Mouse (Mus musculus) neural tube, embryonic 11.5 days (tissue): ENCODE measurements around the gene Gm10491. TPM values are rescaled to one million over a fixed set of nuclear protein-coding genes. Genes with fewer than 3 reads are reported as not detected.
"Not testable (repeated sequence)": the region's sequence is repeated elsewhere in the genome, so short reads cannot be mapped to it uniquely, and the experiment has no call there.

Experiments used
- ATAC-seq: fragments of 200-750 bp; cut with Nextera tagmentation; 2 replicates; pipeline ENCODE4 v1.8.0; 2017; ENCODE audit warnings: moderate number of reproducible peaks, mild to moderate bottlenecking, moderate TSS enrichment, moderate library complexity; ENCODE audit not compliant: insufficient read depth, low FRiP score, low TSS enrichment
- DNase-seq: peaks from one replicate; pipeline ENCODE4 v3.0.0-alpha.2; 2015; ENCODE audit warnings: low spot score
- H3K27ac ChIP-seq: fragments of 300-500 bp; sonication (generic); 2 replicates; pipeline ENCODE4 v1.5.1; 2014; ENCODE audit warnings: low read depth, mild to moderate bottlenecking, low read length
- H3K27me3 ChIP-seq: fragments of 300-500 bp; sonication (generic); 2 replicates; pipeline ENCODE4 v1.6.1; 2014; ENCODE audit warnings: mild to moderate bottlenecking, low read length, mixed read lengths; ENCODE audit not compliant: control insufficient read depth, insufficient read depth
- H3K36me3 ChIP-seq: fragments of 300-500 bp; sonication (generic); 2 replicates; pipeline ENCODE4 v1.6.1; 2014; ENCODE audit warnings: mild to moderate bottlenecking, low read length, moderate library complexity, mixed read lengths; ENCODE audit not compliant: control insufficient read depth, insufficient read depth
- H3K4me1 ChIP-seq: fragments of 300-500 bp; sonication (generic); 2 replicates; pipeline ENCODE4 v1.6.1; 2014; ENCODE audit warnings: low read length, mixed read lengths; ENCODE audit not compliant: control insufficient read depth, insufficient read depth
- H3K4me2 ChIP-seq: fragments of 300-500 bp; sonication (generic); 2 replicates; pipeline ENCODE4 v1.6.1; 2014; ENCODE audit warnings: low read depth, mild to moderate bottlenecking, moderate library complexity
- H3K4me3 ChIP-seq: fragments of 300-500 bp; sonication (generic); 2 replicates; pipeline ENCODE4 v1.5.1; 2014; ENCODE audit warnings: low read depth, low read length
- H3K9ac ChIP-seq: fragments of 300-500 bp; sonication (generic); 2 replicates; pipeline ENCODE4 v1.6.1; 2014; ENCODE audit warnings: mild to moderate bottlenecking, low read length
- H3K9me3 ChIP-seq: fragments of 300-500 bp; sonication (generic); 2 replicates; pipeline ENCODE4 v1.6.1; 2016; ENCODE audit warnings: low read length; ENCODE audit not compliant: control insufficient read depth
- WGBS: fragments of 180-500 bp; shearing (Covaris S2); extraction: QIAGEN DNeasy Blood & Tissue Kit; methylation state at CpG from one replicate; pipeline ENCODE4 v1.1.7; 2014; 5-methylcytosine and 5-hydroxymethylcytosine counted together
- polyA plus RNA-seq: library from polyadenylated mRNA; unstranded; fragments of >200 nt; fragmentation: Nextera tagmentation; extraction: Ambion mirVana; gene quantifications from 2 replicates; pipeline ENCODE4 v1.2.1, GENCODE M21; 2014

The Gm10491 gene
- polyA plus RNA-seq, 1 experiment from 2014 or later = not detected

DNA sequence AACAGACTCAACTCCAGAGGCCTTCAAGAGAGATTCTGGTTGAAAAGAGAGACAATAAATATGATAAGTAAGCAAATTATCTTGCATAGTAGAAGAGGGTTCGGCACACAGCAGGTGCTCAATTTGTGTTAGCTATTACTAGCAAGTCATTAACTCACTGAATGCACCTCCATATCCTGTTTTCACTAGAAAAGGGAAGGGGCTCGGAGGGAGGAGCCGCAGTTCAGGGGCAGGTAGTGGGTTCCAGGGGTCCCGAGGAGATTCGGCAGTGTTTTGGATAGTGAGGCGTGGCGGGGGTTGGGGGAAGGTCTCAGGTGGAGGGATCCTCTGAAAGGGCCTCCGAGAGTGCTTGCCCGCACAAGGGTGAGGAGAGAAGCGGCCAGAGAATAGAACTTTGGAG is 19.5 kb upstream of the Gm10491 start:
- Histone ChIP-seq H3K9ac (no peak overlapping the region), H3K36me3 (no peaks in the 10 kb centered on the region; the same call in 1 of the 2 replicates), H3K4me1 (no peaks in the 10 kb centered on the region), H3K4me2 (no peak overlapping the region), H3K27me3 (peaks cover 44% of the 10 kb centered on the region), H3K9me3 (no peaks in the 10 kb centered on the region; the same call in 1 of the 2 replicates), H3K27ac (no peak overlapping the region), H3K4me3 (no peak overlapping the region)
- ATAC-seq = no peak
- DNase-seq = no peak
- 25% methylated on average over 10 of the region's 10 CpGs for WGBS

DNA sequence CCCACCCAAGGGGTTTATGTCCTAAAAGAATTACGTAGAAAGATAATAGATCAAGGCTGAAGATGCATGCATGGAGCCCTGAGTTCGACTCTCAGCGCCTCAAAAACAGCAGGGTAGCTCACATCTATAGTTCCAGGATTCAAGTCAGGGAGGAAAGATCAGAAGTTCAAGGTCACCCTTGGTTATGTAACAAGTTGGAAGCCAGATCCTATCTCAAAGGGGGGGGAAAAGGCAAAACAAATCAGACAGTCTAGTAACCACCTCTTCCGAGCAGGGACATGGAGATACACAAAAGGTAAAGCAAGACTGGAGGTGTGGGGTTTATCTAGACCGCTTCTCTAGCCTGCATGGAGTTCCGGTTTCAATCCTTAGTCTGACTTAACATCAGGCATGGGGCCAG is 18.6 kb upstream of the Gm10491 start:
- Histone ChIP-seq H3K4me2 (no peak overlapping the region), H3K27me3 (peaks cover 51% of the 10 kb centered on the region), H3K36me3 (no peaks in the 10 kb centered on the region; the same call in 1 of the 2 replicates), H3K4me3 (no peak overlapping the region), H3K9ac (no peak overlapping the region), H3K27ac (no peak overlapping the region), H3K9me3 (no peaks in the 10 kb centered on the region; the same call in 1 of the 2 replicates), H3K4me1 (no peaks in the 10 kb centered on the region)
- 70% methylated on average over 6 of the region's 6 CpGs for WGBS
- no peak for DNase-seq
- ATAC-seq = no peak

GRCm38 (mm10) chrX:7922032-7922431 is 14.4 kb upstream of the Gm10491 start:
- WGBS = 10% methylated on average over 38 of the region's 48 CpGs
- Histone ChIP-seq H3K27ac (no peak overlapping the region), H3K4me2 (peak overlapping the region; percentile 47), H3K4me1 (no peaks in the 10 kb centered on the region), H3K9ac (peak overlapping the region; percentile 32; the same call in 1 of the 2 replicates), H3K27me3 (peaks cover 41% of the 10 kb centered on the region), H3K9me3 (no peaks in the 10 kb centered on the region), H3K4me3 (peak overlapping the region; percentile 27), H3K36me3 (no peaks in the 10 kb centered on the region)
- DNase-seq = peak; percentile 25
- ATAC-seq = peak; percentile 15

DNA sequence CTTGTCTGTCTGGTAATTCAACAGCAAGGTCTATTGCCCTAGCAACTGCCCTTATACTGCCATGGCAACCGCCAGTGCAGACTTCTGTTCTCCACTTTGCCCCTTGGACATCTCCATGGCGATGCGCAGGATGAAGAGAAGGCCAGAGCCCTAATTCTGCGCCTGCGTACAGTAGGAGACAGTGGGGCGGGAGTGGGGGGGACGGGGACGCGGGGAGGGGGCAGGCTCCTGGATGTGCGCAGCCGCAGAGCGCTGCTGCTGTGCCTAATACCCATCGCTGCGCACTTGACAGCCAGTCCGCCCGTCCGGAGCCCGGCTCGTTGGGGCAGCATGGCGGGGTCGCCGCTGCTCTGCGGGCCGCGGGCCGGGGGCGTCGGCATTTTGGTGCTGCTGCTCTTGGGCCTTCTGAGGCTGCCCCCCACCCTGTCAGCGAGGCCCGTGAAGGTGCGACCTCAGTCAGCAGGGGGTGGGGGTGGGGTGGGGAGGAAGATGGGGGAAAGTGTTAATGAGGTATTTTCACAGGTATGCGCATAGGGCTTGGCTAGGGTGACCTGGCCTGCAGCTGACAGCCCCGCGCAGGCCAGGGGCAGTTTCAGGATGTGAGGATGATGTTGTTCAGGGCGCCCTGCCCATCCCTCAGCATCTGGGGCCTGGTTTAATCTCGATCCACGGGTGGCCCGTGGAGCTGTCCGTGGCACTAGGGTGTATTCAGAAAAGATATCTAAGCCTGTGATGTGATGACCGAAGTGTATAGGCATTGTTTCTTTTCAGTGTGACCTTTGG is 12.2 kb upstream of the Gm10491 start, which contains the start of gene Pcsk1n:
TSS of gene Pcsk1n (plus strand) at position 222 of the 783 bp plus-strand sequence.
- Histone ChIP-seq H3K27me3 (peaks cover 30% of the 10 kb centered on the region), H3K9ac (peak within 1 kb of the TSS; percentile 37)

GRCm38 (mm10) chrX:7917960-7918359 is 10.3 kb upstream of the Gm10491 start:
- ATAC-seq, H3K4me2 ChIP-seq, H3K4me3 ChIP-seq, H3K4me1 ChIP-seq, H3K36me3 ChIP-seq, H3K9me3 ChIP-seq, DNase-seq, H3K9ac ChIP-seq, H3K27ac ChIP-seq: not testable (repeated sequence)
- H3K27me3 ChIP-seq = peaks cover 16% of the 10 kb centered on the region
- 71% methylated on average over 6 of the region's 6 CpGs for WGBS

More for the DNA sequence above, 12.2 kb upstream of the Gm10491 start, which contains the start of gene Pcsk1n:
- peak within 1 kb of the TSS; percentile 47 for H3K4me2 ChIP-seq
- no peaks in the 10 kb centered on the region for H3K9me3 ChIP-seq
- H3K4me1 ChIP-seq = no peaks in the 10 kb centered on the region
- WGBS = 21% methylated on average over 26 of the region's 40 CpGs
- DNase-seq (peak; percentile 79), ATAC-seq (peak; percentile 81)
- H3K36me3 ChIP-seq = no peaks in the 10 kb centered on the region
- peak within 1 kb of the TSS; percentile 44; the same call in 1 of the 2 replicates for H3K27ac ChIP-seq
- H3K4me3 ChIP-seq = peak within 1 kb of the TSS; percentile 31

GRCm38 (mm10) chrX:7915669-7916068 is 8.0 kb upstream of the Gm10491 start:
- H3K9me3 ChIP-seq, H3K27me3 ChIP-seq, H3K27ac ChIP-seq, H3K4me1 ChIP-seq, ATAC-seq, H3K36me3 ChIP-seq, H3K9ac ChIP-seq, DNase-seq, H3K4me2 ChIP-seq, H3K4me3 ChIP-seq: not testable (repeated sequence)
- WGBS = 18% methylated on average over 3 of the region's 3 CpGs

- no peak overlapping the region for H3K4me2 ChIP-seq
- H3K36me3 ChIP-seq = no peaks in the 10 kb centered on the region; the same call in 1 of the 2 replicates
- WGBS = 68% methylated on average over 6 of the region's 6 CpGs
- ATAC-seq (no peak), DNase-seq (no peak)
- no peaks in the 10 kb centered on the region for H3K4me1 ChIP-seq
- H3K9me3 ChIP-seq = no peaks in the 10 kb centered on the region
- H3K9ac ChIP-seq = no peak overlapping the region
- no peaks in the 10 kb centered on the region for H3K27me3 ChIP-seq
- H3K4me3 ChIP-seq = no peak overlapping the region
- no peak overlapping the region for H3K27ac ChIP-seq
These were observed 2.8 kb upstream of the Gm10491 start for GRCm38 (mm10) chrX:7910473-7910872.

- not testable (repeated sequence) for H3K9ac ChIP-seq, ATAC-seq, H3K27me3 ChIP-seq, H3K36me3 ChIP-seq, H3K4me3 ChIP-seq, H3K27ac ChIP-seq, H3K4me2 ChIP-seq, H3K4me1 ChIP-seq, DNase-seq, H3K9me3 ChIP-seq
- 85% methylated on average over 4 of the region's 4 CpGs for WGBS
These were observed 1.6 kb upstream of the Gm10491 start, which contains the start of gene Gm10490 for GRCm38 (mm10) chrX:7909242-7909641. TSS of gene Gm10490 (plus strand) at chrX:7909542.

DNA sequence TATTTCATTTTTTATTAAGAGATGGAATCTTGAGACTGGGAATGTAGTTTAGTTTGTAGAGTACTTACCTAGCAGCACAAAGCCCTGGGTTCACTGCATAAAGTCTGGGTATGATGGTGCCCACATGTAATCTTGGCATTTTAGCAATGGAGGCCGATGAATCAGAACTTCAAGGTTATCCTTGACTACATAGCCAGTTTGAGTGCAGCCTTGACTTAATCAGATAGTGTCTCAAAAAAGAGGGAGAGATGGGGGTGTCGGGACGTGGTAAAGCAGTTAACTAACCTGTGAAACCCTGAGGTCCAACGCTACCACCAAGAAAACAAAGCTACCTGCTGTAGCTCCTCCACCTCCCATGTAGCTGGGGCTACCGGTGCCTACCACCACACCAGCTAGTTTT is 3.2 kb downstream of the Gm10491 start:
- ATAC-seq (no peak), DNase-seq (no peak)
- Histone ChIP-seq H3K9ac (no peak overlapping the region), H3K27me3 (no peaks in the 10 kb centered on the region), H3K27ac (no peak overlapping the region), H3K36me3 (no peaks in the 10 kb centered on the region; the same call in 1 of the 2 replicates), H3K4me2 (no peak overlapping the region), H3K4me1 (no peaks in the 10 kb centered on the region), H3K4me3 (no peak overlapping the region), H3K9me3 (no peaks in the 10 kb centered on the region)
- 92% methylated on average over 5 of the region's 5 CpGs for WGBS
